Mouse (Mus musculus) heart, postnatal 4 days (tissue): ENCODE measurements at regions not wholly inside any gene's neighbourhood (a gene's known extent, or its start where the extent isn't known, plus 50 kb on each side); places are given as distances from the start of the nearest gene placed in this dataset.

Experiments
- DNase-seq: peaks from one replicate; pipeline ENCODE4 v3.0.0; 2021

DNA sequence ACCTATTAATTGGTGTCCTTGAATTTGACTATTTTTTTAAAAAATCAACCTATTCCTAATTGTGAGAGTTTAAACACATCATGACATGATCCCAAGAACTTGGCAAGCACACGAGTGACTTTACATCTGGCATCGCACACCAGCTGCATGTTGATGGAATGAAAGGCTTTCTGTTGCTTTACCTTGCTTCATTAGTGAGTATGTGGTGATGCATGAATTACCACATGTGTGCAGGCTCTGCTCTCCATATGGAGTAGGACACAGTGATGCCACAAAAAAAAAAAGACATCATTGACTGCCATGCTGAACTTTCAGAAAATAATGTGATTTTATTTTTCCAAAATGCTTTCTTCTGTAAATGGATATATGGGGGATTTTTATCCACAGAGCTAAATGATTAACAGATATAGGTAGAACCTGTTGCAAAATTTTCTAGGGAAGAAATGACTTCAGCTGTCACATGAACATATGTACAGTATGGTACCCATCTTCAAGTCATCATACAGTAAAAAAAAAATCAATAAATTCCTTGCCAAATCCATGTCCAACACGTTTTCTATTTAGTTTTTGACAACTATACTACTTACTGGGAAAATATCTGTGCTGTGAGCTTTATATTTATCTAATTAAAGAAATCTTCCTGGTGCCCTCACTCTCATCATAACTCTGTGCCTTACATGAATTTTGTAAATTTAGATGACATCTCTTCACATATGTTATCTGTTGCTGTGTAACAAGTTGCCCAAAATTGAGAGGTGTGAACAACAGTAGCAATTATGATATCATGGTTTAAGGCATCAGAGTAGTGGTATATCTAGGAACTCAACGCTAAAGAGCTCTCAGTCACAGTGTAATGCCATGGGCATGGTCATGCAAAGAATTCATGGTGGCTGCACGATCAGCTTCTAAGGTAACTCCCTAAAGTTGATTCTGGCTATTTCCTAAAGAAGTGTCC lies 84.0 kb upstream of the Arrdc3 start:
- no peak for DNase-seq

DNA sequence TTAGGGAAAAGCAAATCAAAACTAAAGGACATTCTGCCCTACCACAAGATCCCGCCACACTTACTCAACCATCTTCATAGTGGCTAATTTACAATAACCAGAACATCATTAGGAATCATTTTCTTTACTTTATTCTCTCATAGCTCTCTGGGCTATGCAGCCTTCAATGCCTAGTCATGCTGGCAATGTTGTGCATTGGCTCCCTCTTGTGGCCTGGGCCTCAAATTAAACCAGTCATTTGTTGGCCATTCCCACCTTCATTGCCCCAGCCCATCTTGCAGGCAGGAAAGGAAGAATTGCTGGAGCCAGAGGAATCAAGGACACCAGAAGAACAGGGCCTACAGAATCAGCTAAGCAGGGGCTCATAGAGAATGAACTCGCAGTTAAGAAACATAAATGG lies 77.0 kb upstream of the Arrdc3 start:
- peak; percentile 47 for DNase-seq

DNA sequence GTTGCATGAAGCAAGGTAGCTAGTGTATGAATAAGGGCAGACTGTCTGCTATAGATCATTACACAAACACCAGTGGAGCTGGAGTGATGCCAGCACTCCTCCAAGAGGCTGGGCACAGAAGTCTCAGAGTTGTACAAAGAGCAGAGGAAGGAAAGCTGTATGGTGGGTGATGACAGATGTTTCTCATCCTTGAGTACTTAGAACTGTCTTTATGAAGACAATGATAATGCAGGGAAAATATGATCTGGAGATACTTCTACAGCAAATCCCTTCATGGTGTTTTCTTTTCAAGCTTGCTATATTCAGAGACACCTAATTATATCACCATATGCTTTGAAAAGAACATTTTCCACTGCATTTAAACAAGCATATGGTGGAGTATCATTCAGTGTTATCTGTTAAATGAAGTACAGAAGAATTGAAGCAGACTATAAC lies 56.1 kb upstream of the Arrdc3 start:
- no peak for DNase-seq
